In genomic region chr10:45335434-45336422, GRCm38 (mm10) we compare ENCODE assay signal across 8 mouse cellular contexts. TPM values are rescaled to one million over a fixed set of nuclear protein-coding genes. Genes with fewer than 3 reads are reported as not detected.
DNase-seq lines count a peak whose midpoint lies in the region; ATAC-seq and TF ChIP-seq lines count a peak whose summit lies in the region.

Bves (plus strand) TSS chr10:45335772.

- DNase-seq in left cerebral cortex, adult 11 months (ENCODE audit: low spot score) = peak; percentile 2
- DNase-seq in left cerebral cortex, adult 9 months (ENCODE audit: low spot score in 2 of 2) = no peak
- peak; percentile 78 for DNase-seq in embryo, embryonic 9.5 days (ENCODE audit: extremely low spot score)
- peak; percentile 65 to 70 for DNase-seq in heart, adult 2 months
- peak; percentile 28 for DNase-seq in kidney, postnatal 14 days
- peak; percentile 13 to 56 for DNase-seq in lung, postnatal 4 days
- peak; percentile 31 for DNase-seq in right cerebral cortex, postnatal 25 days

- no peaks in the 10 kb centered on the region for H3K27me3 ChIP-seq in heart, adult 2 months (ENCODE audit: control insufficient read depth, insufficient read depth, low read length)

- H3K9ac ChIP-seq in heart, adult 2 months (ENCODE audit: low read depth, low read length) = peak within 1 kb of the TSS; percentile 93

- no peaks in the 10 kb centered on the region for H3K4me1 ChIP-seq in heart, adult 2 months (ENCODE audit: control insufficient read depth, insufficient read depth, low read length)

- peak within 1 kb of the TSS; percentile 72 for H3K27ac ChIP-seq in heart, adult 2 months

- WGBS in heart, adult 2 months = 2% methylated on average over 116 of the region's 116 CpGs

- no peak for ATAC-seq in CD4-positive, CD25-positive, alpha-beta regulatory T cell, adult 4 months

- no peaks in the 10 kb centered on the region for H3K36me3 ChIP-seq in heart, adult 2 months (ENCODE audit: control insufficient read depth, insufficient read depth, low read length)

- TF ChIP-seq CTCF in heart, adult 2 months (IDR thresholded peaks at IDR 0.05) = no peak

- no peaks in the 10 kb centered on the region for H3K79me2 ChIP-seq in heart, adult 2 months (replicated peaks; ENCODE audit: control insufficient read depth, insufficient read depth, low read length)

- no peak for TF ChIP-seq POLR2A in heart, adult 2 months (IDR thresholded peaks at IDR 0.05; ENCODE audit: insufficient read depth, low read depth, low read length)

- no peak for TF ChIP-seq EP300 in heart, adult 2 months (IDR thresholded peaks at IDR 0.05; ENCODE audit: insufficient read depth, low read depth, low read length)

- intact Hi-C loops in heart, adult 2 months (cut with DNase I) = no loop called here

- H3K4me3 ChIP-seq in heart, adult 2 months = peak within 1 kb of the TSS; percentile 56

RNA-seq across cellular contexts. Expression of gene Bves, which starts in this region (rescaled TPM):
- 10 to 100 TPM; 31.1 to 34.8 TPM for total RNA-seq in heart, adult 2 months (2021)
- polyA plus RNA-seq in heart, adult 2 months (2012; rRNA removed) = 25.0 and 44.5 TPM in 2 replicates
- polyA plus RNA-seq in CD4-positive, CD25-positive, alpha-beta regulatory T cell, adult 4 months (2017; shearing (Covaris generic)) = not detected

Comparison
In these comparisons a context has a peak if more than half of its experiments do, and no peak if none do; other contexts are left out.
1. RNA of gene Bves (polyA plus RNA-seq): 25.0 to 44.5 TPM in heart, adult 2 months; not detected in CD4-positive, CD25-positive, alpha-beta regulatory T cell, adult 4 months; every median in the first group is over 10 times any median in the second.
2. DNase-seq: peak in left cerebral cortex, adult 11 months (single experiment), embryo, embryonic 9.5 days (single experiment), heart, adult 2 months (2 of 2), kidney, postnatal 14 days (single experiment), lung, postnatal 4 days (2 of 2) and right cerebral cortex, postnatal 25 days (single experiment); none in left cerebral cortex, adult 9 months (0 of 2).